Mouse (Mus musculus) liver, embryonic 14.5 days (tissue): ENCODE measurements around the gene Bicdl2. TPM values are rescaled to one million over a fixed set of nuclear protein-coding genes. Genes with fewer than 3 reads are reported as not detected.

ENCODE experiments used
- ATAC-seq: fragments of 200-750 bp; cut with Nextera tagmentation; 2 replicates; pipeline ENCODE4 v1.8.0; 2017; ENCODE audit warnings: moderate number of reproducible peaks, mild to moderate bottlenecking, moderate library complexity; ENCODE audit not compliant: insufficient read depth
- DNase-seq, 3 experiments: peaks; one replicate each; pipeline ENCODE4 v3.0.0-alpha.2; 2012 to 2013; ENCODE audit warnings: low read depth in 3 of 3, low spot score in 3 of 3
- H3K27ac ChIP-seq: fragments of 300-500 bp; sonication (generic); 2 replicates; pipeline ENCODE4 v1.5.1; 2014; ENCODE audit warnings: moderate library complexity, mild to moderate bottlenecking, control low read depth, inconsistent platforms
- H3K27me3 ChIP-seq: fragments of 300-500 bp; sonication (generic); 2 replicates; pipeline ENCODE4 v1.6.1; 2014; ENCODE audit warnings: mild to moderate bottlenecking, low read length, moderate library complexity; ENCODE audit not compliant: control insufficient read depth, insufficient read depth
- H3K36me3 ChIP-seq: fragments of 300-500 bp; sonication (generic); replicated peaks from 2 replicates; pipeline ENCODE4 v1.6.1; 2014; ENCODE audit warnings: low read depth; ENCODE audit not compliant: control insufficient read depth, insufficient read depth
- H3K4me1 ChIP-seq, 2 experiments: fragments of 200-500 bp in 1 of 2; fragments of 300-500 bp in 1 of 2; sonication (generic) in 1 of 2; replicated peaks; 2 replicates each; pipeline ENCODE4 v1.6.1; 2012 to 2014; ENCODE audit warnings: antibody characterized with exemption in 1 of 2, inconsistent platforms in 1 of 2, low read length in 1 of 2; ENCODE audit not compliant: control insufficient read depth in 2 of 2, insufficient read depth in 2 of 2
- H3K4me2 ChIP-seq: fragments of 300-500 bp; sonication (generic); 2 replicates; pipeline ENCODE4 v1.6.1; 2014; ENCODE audit warnings: low read depth, mild to moderate bottlenecking, control low read depth, moderate library complexity
- H3K4me3 ChIP-seq, 2 experiments: fragments of 200-500 bp in 1 of 2; fragments of 300-500 bp in 1 of 2; sonication (generic) in 1 of 2; 2 replicates each; pipeline ENCODE4 v1.5.1; 2012 to 2014; ENCODE audit warnings: low read depth in 2 of 2, low read length in 2 of 2, mild to moderate bottlenecking in 2 of 2, control low read depth in 1 of 2, inconsistent platforms in 1 of 2, moderate library complexity in 1 of 2; ENCODE audit not compliant: insufficient read depth in 1 of 2
- H3K9ac ChIP-seq: fragments of 300-500 bp; sonication (generic); replicated peaks from 2 replicates; pipeline ENCODE4 v1.6.1; 2014; ENCODE audit warnings: mild to moderate bottlenecking, control low read depth, moderate library complexity
- H3K9me3 ChIP-seq: fragments of 300-500 bp; sonication (generic); 2 replicates; pipeline ENCODE4 v1.6.1; 2016; ENCODE audit warnings: low read length, mixed read lengths; ENCODE audit not compliant: control insufficient read depth
- CTCF ChIP-seq: IDR thresholded peaks from 2 replicates; pipeline ENCODE4 v1.5.1; 2016; ENCODE audit warnings: antibody characterized with exemption, low read depth, control low read depth
- EP300 ChIP-seq: IDR thresholded peaks from 2 replicates; pipeline ENCODE4 v1.6.1; 2016; ENCODE audit warnings: antibody characterized with exemption, low read depth
- WGBS: fragments of 180-500 bp; shearing (Covaris S2); extraction: QIAGEN DNeasy Blood & Tissue Kit; methylation state at CpG from one replicate; pipeline ENCODE4 v1.1.7; 2014; ENCODE audit not compliant: insufficient replicate concordance; 5-methylcytosine and 5-hydroxymethylcytosine counted together
- polyA plus RNA-seq, 2 experiments: library from polyadenylated mRNA; depleted of rRNA in 1 of 2; stranded (reverse) in 1 of 2; unstranded in 1 of 2; fragments of >200 nt; fragmentation: Nextera tagmentation in 1 of 2; extraction: Ambion mirVana in 1 of 2; gene quantifications; 2 replicates each; pipeline versions ENCODE4 v1.2.1 to v1.2.3; 2012 to 2014

Gene Bicdl2
- polyA plus RNA-seq, 2 experiments = 0.02 TPM; not detected in 1

- WGBS = 34% methylated on average over 6 of the region's 6 CpGs
- TF ChIP-seq CTCF (no peak), EP300 (no peak)
- H3K9ac ChIP-seq = no peak overlapping the region
- H3K4me1 ChIP-seq = no peaks in the 10 kb centered on the region
- H3K27ac ChIP-seq = no peak overlapping the region
- H3K9me3 ChIP-seq = no peaks in the 10 kb centered on the region
- ATAC-seq = no peak
- no peak for DNase-seq
- H3K4me2 ChIP-seq = no peak overlapping the region
- no peaks in the 10 kb centered on the region for H3K36me3 ChIP-seq
- H3K27me3 ChIP-seq = no peaks in the 10 kb centered on the region; the same call in 1 of the 2 replicates
- H3K4me3 ChIP-seq = no peak overlapping the region
Measured at GRCm38 (mm10) chr17:23654001-23654400, 6.3 kb upstream of the Bicdl2 start.

GRCm38 (mm10) chr17:23654410-23654809 is 5.9 kb upstream of the Bicdl2 start:
- Histone ChIP-seq H3K4me1 (no peaks in the 10 kb centered on the region), H3K27me3 (no peaks in the 10 kb centered on the region; the same call in 1 of the 2 replicates), H3K9ac (no peak overlapping the region), H3K27ac (no peak overlapping the region), H3K36me3 (no peaks in the 10 kb centered on the region), H3K4me2 (no peak overlapping the region), H3K9me3 (no peaks in the 10 kb centered on the region), H3K4me3 (no peak overlapping the region)
- ATAC-seq (no peak), DNase-seq (no peak)
- TF ChIP-seq CTCF (no peak), EP300 (no peak)
- 42% methylated on average over 2 of the region's 2 CpGs for WGBS

DNA sequence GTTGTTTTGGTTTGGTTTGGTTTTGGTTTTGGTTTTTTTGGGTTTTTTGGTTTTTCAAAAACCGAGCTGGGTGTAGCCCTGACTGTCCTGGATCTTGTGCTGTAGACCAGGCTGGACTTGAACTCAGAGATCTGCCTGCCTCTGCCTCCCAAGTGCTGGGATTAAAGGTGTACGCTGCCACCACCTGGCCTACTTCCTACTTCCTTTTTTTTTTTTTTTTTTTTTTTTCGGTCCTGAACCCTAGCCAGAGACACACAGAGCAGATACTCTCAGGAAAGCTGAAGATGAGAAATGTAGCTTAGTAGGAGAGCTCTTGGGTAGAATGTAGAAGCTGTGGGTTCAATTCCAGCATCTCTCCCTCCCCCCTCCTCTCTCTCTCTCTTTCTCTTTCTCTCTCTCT is 1.9 kb upstream of the Bicdl2 start:
- Histone ChIP-seq H3K36me3 (no peaks in the 10 kb centered on the region), H3K4me1 (no peaks in the 10 kb centered on the region), H3K4me2 (no peak overlapping the region), H3K27ac (no peak overlapping the region), H3K9me3 (no peaks in the 10 kb centered on the region), H3K9ac (no peak overlapping the region), H3K4me3 (no peak overlapping the region), H3K27me3 (peaks cover 19% of the 10 kb centered on the region)
- TF ChIP-seq CTCF (no peak), EP300 (no peak)
- no peak for DNase-seq
- ATAC-seq = no peak
- 61% methylated on average over 3 of the region's 3 CpGs for WGBS

GRCm38 (mm10) chr17:23660876-23661200 is 532 bp downstream of the Bicdl2 start:
- H3K4me3 ChIP-seq = no peak overlapping the region
- H3K4me2 ChIP-seq = peak overlapping the region; percentile 21
- no peaks in the 10 kb centered on the region for H3K9me3 ChIP-seq
- ATAC-seq (no peak), DNase-seq (no peak)
- no peaks in the 10 kb centered on the region for H3K4me1 ChIP-seq
- H3K36me3 ChIP-seq = no peaks in the 10 kb centered on the region
- no peak overlapping the region for H3K9ac ChIP-seq
- 3% methylated on average over 14 of the region's 14 CpGs for WGBS
- TF ChIP-seq EP300 (no peak), CTCF (no peak)
- H3K27me3 ChIP-seq = peaks cover 19% of the 10 kb centered on the region
- H3K27ac ChIP-seq = no peak overlapping the region

DNA sequence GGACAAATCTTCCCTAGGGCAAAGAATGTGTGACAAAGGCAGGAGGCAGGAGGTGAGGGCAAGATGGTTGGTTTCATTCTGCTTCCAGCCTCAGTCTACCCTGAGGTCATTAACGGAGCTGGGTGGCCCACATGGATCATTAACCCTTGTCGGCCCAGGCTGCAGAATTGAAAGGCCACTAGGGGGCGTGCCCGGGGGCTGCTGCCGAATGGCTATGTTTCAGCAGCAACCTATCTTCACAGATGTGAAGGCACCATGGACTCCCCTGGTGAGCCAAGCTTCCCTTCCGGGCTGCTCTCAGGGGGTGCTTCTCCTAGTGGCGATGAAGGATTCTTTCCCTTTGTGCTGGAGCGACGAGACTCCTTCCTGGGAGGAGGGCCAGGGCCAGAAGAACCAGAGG is 1.2 kb downstream of the Bicdl2 start:
- TF ChIP-seq EP300 (no peak), CTCF (peak; percentile 80)
- Histone ChIP-seq H3K4me1 (no peaks in the 10 kb centered on the region), H3K4me2 (no peak overlapping the region), H3K27ac (no peak overlapping the region), H3K36me3 (no peaks in the 10 kb centered on the region), H3K4me3 (no peak overlapping the region), H3K9me3 (no peaks in the 10 kb centered on the region), H3K27me3 (peaks cover 19% of the 10 kb centered on the region), H3K9ac (no peak overlapping the region)
- DNase-seq = no peak
- no peak for ATAC-seq
- 0% methylated on average over 9 of the region's 9 CpGs for WGBS
